Mouse (Mus musculus): Measurements from ENCODE around the gene Prkar1a. TPM values are rescaled to one million over a fixed set of nuclear protein-coding genes. Genes with fewer than 3 reads are reported as not detected.
"Not testable (repeated sequence)": the region's sequence is repeated elsewhere in the genome, so short reads cannot be mapped to it uniquely, and the experiment has no call there.

Gene Prkar1a
- polyA plus RNA-seq, 1 experiment from 2014 or later, result 324 TPM

- H3K36me3 ChIP-seq; H3K27ac ChIP-seq; H3K9me3 ChIP-seq; ATAC-seq (ENCODE audit: insufficient number of reproducible peaks, insufficient read depth, low FRiP score, low TSS enrichment, low read depth); H3K27me3 ChIP-seq; H3K9ac ChIP-seq; H3K4me2 ChIP-seq; H3K4me3 ChIP-seq: not testable (repeated sequence)
- peaks cover 14% of the 10 kb centered on the region for H3K4me1 ChIP-seq
- WGBS, result 33% methylated on average over 8 of the region's 8 CpGs
Observed at GRCm38 (mm10) chr11:109619055-109619454, 30.1 kb upstream of the Prkar1a start.

- ATAC-seq (ENCODE audit: insufficient number of reproducible peaks, insufficient read depth, low FRiP score, low TSS enrichment, low read depth), result no peak
- Histone ChIP-seq H3K36me3 (no peaks in the 10 kb centered on the region), H3K9ac (no peak overlapping the region), H3K4me3 (no peak overlapping the region), H3K4me1 (peaks cover 14% of the 10 kb centered on the region), H3K4me2 (no peak overlapping the region), H3K9me3 (no peaks in the 10 kb centered on the region), H3K27ac (no peak overlapping the region), H3K27me3 (no peaks in the 10 kb centered on the region)
- WGBS, result 75% methylated on average over 6 of the region's 6 CpGs
Observed at GRCm38 (mm10) chr11:109620356-109620755, 28.8 kb upstream of the Prkar1a start.

- Histone ChIP-seq H3K27me3 (no peaks in the 10 kb centered on the region), H3K4me2 (no peak overlapping the region), H3K4me3 (no peak overlapping the region), H3K9me3 (no peaks in the 10 kb centered on the region), H3K27ac (no peak overlapping the region), H3K36me3 (no peaks in the 10 kb centered on the region), H3K4me1 (peaks cover 14% of the 10 kb centered on the region), H3K9ac (no peak overlapping the region)
- ATAC-seq (ENCODE audit: insufficient number of reproducible peaks, insufficient read depth, low FRiP score, low TSS enrichment, low read depth), result no peak
- 7% methylated on average over 2 of the region's 2 CpGs for WGBS
Observed at GRCm38 (mm10) chr11:109621183-109621582, 28.0 kb upstream of the Prkar1a start.

GRCm38 (mm10) chr11:109622518-109623037 lies 26.6 kb upstream of the Prkar1a start:
- 23% methylated on average over 15 of the region's 15 CpGs for WGBS

GRCm38 (mm10) chr11:109623238-109623637 lies 26.0 kb upstream of the Prkar1a start:
- no peak for ATAC-seq (ENCODE audit: insufficient number of reproducible peaks, insufficient read depth, low FRiP score, low TSS enrichment, low read depth)
- WGBS, result 83% methylated on average over 7 of the region's 7 CpGs
- H3K36me3 ChIP-seq, result no peaks in the 10 kb centered on the region
- no peak overlapping the region for H3K4me2 ChIP-seq
- H3K9ac ChIP-seq, result no peak overlapping the region
- H3K4me3 ChIP-seq, result no peak overlapping the region
- no peak overlapping the region for H3K27ac ChIP-seq
- no peaks in the 10 kb centered on the region for H3K27me3 ChIP-seq
- H3K9me3 ChIP-seq, result no peaks in the 10 kb centered on the region
- peaks cover 11% of the 10 kb centered on the region for H3K4me1 ChIP-seq

More at GRCm38 (mm10) chr11:109622518-109623037, 26.6 kb upstream of the Prkar1a start:
- Histone ChIP-seq H3K27me3 (no peaks in the 10 kb centered on the region), H3K36me3 (no peaks in the 10 kb centered on the region), H3K4me2 (peak overlapping the region; percentile 52), H3K4me1 (peaks cover 11% of the 10 kb centered on the region), H3K27ac (no peak overlapping the region), H3K9me3 (no peaks in the 10 kb centered on the region), H3K9ac (0 out of 2 replicates have a peak overlapping the region, but pooled peaks have one; percentile 32), H3K4me3 (no peak overlapping the region; the same call in 1 of the 2 replicates)
- no peak for ATAC-seq (ENCODE audit: insufficient number of reproducible peaks, insufficient read depth, low FRiP score, low TSS enrichment, low read depth)

- Histone ChIP-seq H3K4me2 (no peak overlapping the region), H3K4me1 (peaks cover 6% of the 10 kb centered on the region), H3K27ac (no peak overlapping the region), H3K27me3 (no peaks in the 10 kb centered on the region), H3K9me3 (no peaks in the 10 kb centered on the region), H3K9ac (no peak overlapping the region), H3K36me3 (no peaks in the 10 kb centered on the region), H3K4me3 (no peak overlapping the region)
- WGBS, result 90% methylated on average over 4 of the region's 4 CpGs
- no peak for ATAC-seq (ENCODE audit: insufficient number of reproducible peaks, insufficient read depth, low FRiP score, low TSS enrichment, low read depth)
Observed at GRCm38 (mm10) chr11:109627648-109628047, 21.6 kb upstream of the Prkar1a start.

- WGBS, result 85% methylated on average over 3 of the region's 3 CpGs
- H3K27ac ChIP-seq, result no peak overlapping the region
- no peak overlapping the region for H3K9ac ChIP-seq
- no peak for ATAC-seq (ENCODE audit: insufficient number of reproducible peaks, insufficient read depth, low FRiP score, low TSS enrichment, low read depth)
- H3K27me3 ChIP-seq, result no peaks in the 10 kb centered on the region
- H3K4me3 ChIP-seq, result no peak overlapping the region
- H3K36me3 ChIP-seq, result no peaks in the 10 kb centered on the region
- H3K4me1 ChIP-seq, result peaks cover 2% of the 10 kb centered on the region; the same call in 1 of the 2 replicates
- no peak overlapping the region for H3K4me2 ChIP-seq
- H3K9me3 ChIP-seq, result no peaks in the 10 kb centered on the region
Observed at GRCm38 (mm10) chr11:109628099-109628498, 21.1 kb upstream of the Prkar1a start.

DNA sequence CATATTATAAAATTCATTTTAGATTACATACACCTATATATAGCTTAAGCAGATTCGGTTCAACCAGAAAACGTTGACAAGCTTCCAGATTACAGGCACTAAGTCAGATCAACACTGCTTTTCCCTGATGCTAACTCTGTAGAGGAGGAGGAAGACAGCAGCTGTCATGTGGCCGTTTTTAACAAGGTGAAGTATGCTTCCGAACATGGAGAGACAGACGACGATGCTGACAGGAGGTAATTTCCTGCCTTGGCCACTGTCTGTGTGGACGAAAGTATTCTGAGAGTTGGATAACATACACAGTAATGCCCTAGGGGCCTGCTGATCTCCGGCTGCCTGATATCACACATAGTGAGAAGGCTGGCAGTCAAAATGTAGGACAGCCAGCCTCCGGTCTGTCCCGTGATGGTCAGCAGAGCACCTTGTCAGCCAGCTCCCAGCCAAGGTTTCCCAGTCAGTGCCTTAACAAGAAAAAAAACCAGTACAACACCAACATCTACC lies 20.1 kb upstream of the Prkar1a start:
- H3K4me2 ChIP-seq, result no peak overlapping the region
- H3K36me3 ChIP-seq, result no peaks in the 10 kb centered on the region
- no peaks in the 10 kb centered on the region for H3K27me3 ChIP-seq
- H3K4me3 ChIP-seq, result no peak overlapping the region
- no peaks in the 10 kb centered on the region for H3K4me1 ChIP-seq
- H3K9me3 ChIP-seq, result no peaks in the 10 kb centered on the region
- no peak overlapping the region for H3K27ac ChIP-seq
- H3K9ac ChIP-seq, result no peak overlapping the region
- no peak for ATAC-seq (ENCODE audit: insufficient number of reproducible peaks, insufficient read depth, low FRiP score, low TSS enrichment, low read depth)
- 47% methylated on average over 10 of the region's 10 CpGs for WGBS

DNA sequence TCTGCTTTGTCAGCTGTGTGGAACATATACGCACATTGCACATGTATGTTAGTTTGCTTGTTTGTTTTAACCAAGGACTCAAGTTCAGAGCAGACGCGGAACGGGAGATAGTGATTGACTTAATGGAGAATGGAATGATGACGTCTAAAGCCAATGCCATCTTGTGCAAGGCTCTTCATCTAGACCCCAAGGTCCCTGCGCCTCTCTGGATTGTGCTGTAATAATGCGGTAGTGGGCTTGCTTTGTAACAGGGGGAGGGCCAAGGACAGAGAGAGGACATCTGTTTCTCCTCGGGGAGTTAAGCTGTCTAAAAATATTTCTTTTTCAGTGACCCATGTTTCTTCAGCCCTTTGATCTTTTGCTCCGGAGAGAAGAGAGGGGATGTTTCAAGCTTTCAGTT lies 14.3 kb upstream of the Prkar1a start:
- Histone ChIP-seq H3K4me1 (no peaks in the 10 kb centered on the region), H3K4me2 (no peak overlapping the region), H3K4me3 (no peak overlapping the region), H3K27me3 (no peaks in the 10 kb centered on the region), H3K9ac (no peak overlapping the region), H3K36me3 (no peaks in the 10 kb centered on the region), H3K27ac (no peak overlapping the region), H3K9me3 (no peaks in the 10 kb centered on the region)
- 72% methylated on average over 9 of the region's 9 CpGs for WGBS
- no peak for ATAC-seq (ENCODE audit: insufficient number of reproducible peaks, insufficient read depth, low FRiP score, low TSS enrichment, low read depth)

GRCm38 (mm10) chr11:109635871-109636395 lies 13.3 kb upstream of the Prkar1a start:
- no peak for ATAC-seq (ENCODE audit: insufficient number of reproducible peaks, insufficient read depth, low FRiP score, low TSS enrichment, low read depth)
- Histone ChIP-seq H3K4me2 (no peak overlapping the region), H3K27me3 (no peaks in the 10 kb centered on the region), H3K36me3 (no peaks in the 10 kb centered on the region), H3K4me3 (no peak overlapping the region), H3K9ac (no peak overlapping the region), H3K9me3 (no peaks in the 10 kb centered on the region), H3K27ac (no peak overlapping the region), H3K4me1 (no peaks in the 10 kb centered on the region)
- WGBS, result 65% methylated on average over 6 of the region's 6 CpGs

GRCm38 (mm10) chr11:109641498-109642222 lies 7.5 kb upstream of the Prkar1a start:
- WGBS, result 73% methylated on average over 5 of the region's 5 CpGs
- Histone ChIP-seq H3K27me3 (no peaks in the 10 kb centered on the region), H3K27ac (no peak overlapping the region), H3K4me3 (no peak overlapping the region), H3K4me2 (no peak overlapping the region), H3K36me3 (no peaks in the 10 kb centered on the region), H3K4me1 (no peaks in the 10 kb centered on the region), H3K9ac (no peak overlapping the region), H3K9me3 (no peaks in the 10 kb centered on the region)
- no peak for ATAC-seq (ENCODE audit: insufficient number of reproducible peaks, insufficient read depth, low FRiP score, low TSS enrichment, low read depth)

DNA sequence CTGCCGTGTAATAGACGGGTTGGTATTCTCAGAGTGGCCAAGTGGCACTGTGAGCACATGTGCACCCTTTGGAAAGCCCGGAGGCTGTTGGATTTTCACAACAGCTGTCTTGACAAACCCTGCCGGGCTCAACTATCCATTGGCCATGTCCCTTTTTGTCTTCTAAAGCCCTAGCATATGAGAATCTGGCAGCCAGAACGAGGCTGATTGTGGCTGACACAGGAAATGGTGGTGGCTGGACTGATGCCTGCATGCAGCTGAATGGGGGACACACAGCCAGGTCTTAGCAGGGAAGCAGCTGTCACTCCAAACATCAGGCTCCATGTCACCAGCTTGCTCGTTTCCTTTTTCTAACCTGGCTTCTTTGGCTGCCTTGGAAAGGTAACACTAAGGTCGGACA lies 695 bp upstream of the Prkar1a start:
- WGBS, result 41% methylated on average over 7 of the region's 7 CpGs
- Histone ChIP-seq H3K9me3 (no peaks in the 10 kb centered on the region), H3K4me2 (no peak overlapping the region), H3K9ac (no peak overlapping the region), H3K4me3 (no peak overlapping the region), H3K27me3 (no peaks in the 10 kb centered on the region), H3K4me1 (peaks cover 26% of the 10 kb centered on the region), H3K36me3 (no peaks in the 10 kb centered on the region), H3K27ac (no peak overlapping the region)
- no peak for ATAC-seq (ENCODE audit: insufficient number of reproducible peaks, insufficient read depth, low FRiP score, low TSS enrichment, low read depth)

All from embryonic facial prominence, embryonic 13.5 days (tissue).